Mouse (Mus musculus) intestine, postnatal 0 days (tissue): ENCODE measurements at regions not wholly inside any gene's neighbourhood (a gene's known extent, or its start where the extent isn't known, plus 50 kb on each side); places are given as distances from the start of the nearest gene placed in this dataset.

Experiments
- ATAC-seq: fragments of 200-750 bp; cut with Nextera tagmentation; 2 replicates; pipeline ENCODE4 v1.8.0; 2017; ENCODE audit warnings: mild to moderate bottlenecking, moderate TSS enrichment, moderate library complexity
- H3K27ac ChIP-seq: fragments of 300-500 bp; sonication (generic); 2 replicates; pipeline ENCODE4 v1.5.1; 2014; ENCODE audit warnings: mild to moderate bottlenecking, low read depth, low read length, moderate library complexity
- H3K27me3 ChIP-seq: fragments of 300-500 bp; sonication (generic); replicated peaks from 2 replicates; pipeline ENCODE4 v1.6.1; 2014; ENCODE audit warnings: low read length, mixed read lengths; ENCODE audit not compliant: control insufficient read depth, insufficient read depth
- H3K36me3 ChIP-seq: fragments of 300-500 bp; sonication (generic); 2 replicates; pipeline ENCODE4 v1.6.1; 2014; ENCODE audit warnings: mild to moderate bottlenecking, moderate library complexity; ENCODE audit not compliant: control insufficient read depth, insufficient read depth
- H3K4me1 ChIP-seq: fragments of 300-500 bp; sonication (generic); replicated peaks from 2 replicates; pipeline ENCODE4 v1.6.1; 2014; ENCODE audit warnings: antibody characterized with exemption, low read length, mixed read lengths; ENCODE audit not compliant: control insufficient read depth, insufficient read depth
- H3K4me2 ChIP-seq: fragments of 300-500 bp; sonication (generic); replicated peaks from 2 replicates; pipeline ENCODE4 v1.6.1; 2014; ENCODE audit warnings: low read depth, mild to moderate bottlenecking, moderate library complexity
- H3K4me3 ChIP-seq: fragments of 300-500 bp; sonication (generic); 2 replicates; pipeline ENCODE4 v1.5.1; 2014; ENCODE audit warnings: low read depth, low read length
- H3K9ac ChIP-seq: fragments of 300-500 bp; sonication (generic); 2 replicates; pipeline ENCODE4 v1.6.1; 2014; ENCODE audit warnings: mild to moderate bottlenecking, low read depth, low read length
- H3K9me3 ChIP-seq: fragments of 300-500 bp; sonication (generic); 2 replicates; pipeline ENCODE4 v1.6.1; 2016; ENCODE audit warnings: mixed run types; ENCODE audit not compliant: control insufficient read depth
- CTCF ChIP-seq: sonication (generic); IDR thresholded peaks from 2 replicates; pipeline ENCODE4 v1.5.1; 2016; ENCODE audit warnings: low read depth, mild to moderate bottlenecking, control low read depth, antibody characterized with exemption, moderate library complexity
- WGBS: fragments of 180-500 bp; shearing (Covaris S2); extraction: QIAGEN DNeasy Blood & Tissue Kit; methylation state at CpG from one replicate; pipeline ENCODE4 v1.1.7; 2014; 5-methylcytosine and 5-hydroxymethylcytosine counted together

DNA sequence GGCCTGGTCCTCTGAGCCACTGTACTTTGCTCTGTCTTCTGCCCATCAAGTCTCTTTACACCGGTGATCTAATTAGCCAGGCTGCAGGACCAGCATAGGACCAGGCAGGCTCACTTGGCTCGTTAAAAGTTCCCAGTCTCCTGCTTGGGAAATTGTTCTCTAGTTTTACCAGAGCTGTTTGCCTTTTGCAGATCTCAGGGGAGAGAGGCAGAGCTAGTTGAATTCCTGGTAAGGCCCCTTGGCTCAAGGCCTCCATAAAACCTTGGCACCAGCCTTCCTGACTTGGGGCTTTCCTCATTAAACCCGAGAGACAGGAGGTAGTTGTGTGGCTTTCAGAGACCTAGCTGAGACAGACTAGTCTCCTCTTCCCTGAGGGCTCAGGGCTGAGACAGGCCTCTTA is 237.0 kb upstream of the Trib2 start:
- Histone ChIP-seq H3K27ac (no peak overlapping the region), H3K4me2 (no peak overlapping the region), H3K4me1 (no peaks in the 10 kb centered on the region), H3K9ac (no peak overlapping the region), H3K4me3 (no peak overlapping the region), H3K27me3 (no peaks in the 10 kb centered on the region), H3K36me3 (no peaks in the 10 kb centered on the region), H3K9me3 (no peaks in the 10 kb centered on the region)
- ATAC-seq, result no peak
- TF ChIP-seq CTCF, result no peak
- 56% methylated on average over 3 of the region's 3 CpGs for WGBS

DNA sequence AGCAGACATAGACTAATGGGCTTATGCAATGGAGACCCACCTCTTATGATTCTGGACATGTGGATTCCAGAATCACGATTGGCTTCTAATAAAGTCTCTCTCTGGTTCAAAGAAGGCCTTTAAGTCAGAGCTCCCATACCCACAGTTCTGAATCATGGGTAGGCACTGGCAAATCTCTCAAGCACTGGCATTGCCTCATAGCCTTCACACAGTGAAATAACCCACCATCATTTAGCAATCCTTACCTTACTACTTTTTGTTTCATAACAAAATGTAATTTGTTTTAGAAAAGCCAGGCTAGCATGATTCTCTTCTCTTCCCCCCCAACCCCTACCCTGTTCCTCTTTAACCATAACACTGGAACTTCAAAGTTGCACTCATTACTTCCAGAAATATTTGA is 236.3 kb upstream of the Trib2 start:
- Histone ChIP-seq H3K4me3 (no peak overlapping the region), H3K9ac (no peak overlapping the region), H3K36me3 (no peaks in the 10 kb centered on the region), H3K27ac (no peak overlapping the region), H3K4me2 (no peak overlapping the region), H3K9me3 (no peaks in the 10 kb centered on the region), H3K27me3 (no peaks in the 10 kb centered on the region), H3K4me1 (no peaks in the 10 kb centered on the region)
- WGBS, result 73% methylated on average over 1 of the region's 1 CpGs
- no peak for ATAC-seq
- no peak for TF ChIP-seq CTCF

GRCm38 (mm10) chr12:16052353-16052752 is 235.6 kb upstream of the Trib2 start:
- H3K9ac ChIP-seq, result no peak overlapping the region
- H3K4me2 ChIP-seq, result no peak overlapping the region
- no peaks in the 10 kb centered on the region for H3K9me3 ChIP-seq
- no peak overlapping the region for H3K27ac ChIP-seq
- H3K4me1 ChIP-seq, result no peaks in the 10 kb centered on the region
- no peak for TF ChIP-seq CTCF
- H3K27me3 ChIP-seq, result no peaks in the 10 kb centered on the region
- H3K4me3 ChIP-seq, result no peak overlapping the region
- WGBS, result 80% methylated on average over 3 of the region's 3 CpGs
- ATAC-seq, result no peak
- H3K36me3 ChIP-seq, result no peaks in the 10 kb centered on the region

DNA sequence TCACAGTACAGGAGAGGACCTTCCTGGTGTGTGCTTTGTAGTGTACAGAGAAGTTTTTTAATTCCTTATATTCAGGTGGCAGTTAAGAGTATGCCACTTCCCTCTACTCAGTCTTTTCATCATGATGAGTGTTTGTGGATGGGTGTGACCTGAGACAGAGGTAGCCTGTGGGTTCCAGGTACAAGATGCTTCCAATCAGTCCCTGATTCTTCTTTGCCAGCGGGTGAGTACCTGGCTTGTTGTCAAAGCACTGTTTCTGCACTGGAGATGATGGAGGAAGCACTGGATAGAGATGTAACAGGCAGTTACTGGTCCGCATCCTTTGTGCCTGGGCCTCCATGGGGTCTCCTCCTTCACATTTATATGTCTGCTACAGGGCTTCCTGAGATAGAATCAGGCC is 234.7 kb upstream of the Trib2 start:
- Histone ChIP-seq H3K9me3 (no peaks in the 10 kb centered on the region), H3K4me1 (no peaks in the 10 kb centered on the region), H3K27ac (no peak overlapping the region), H3K9ac (no peak overlapping the region), H3K36me3 (no peaks in the 10 kb centered on the region), H3K4me2 (no peak overlapping the region), H3K27me3 (no peaks in the 10 kb centered on the region), H3K4me3 (no peak overlapping the region)
- 92% methylated on average over 2 of the region's 2 CpGs for WGBS
- ATAC-seq, result no peak
- TF ChIP-seq CTCF, result no peak

DNA sequence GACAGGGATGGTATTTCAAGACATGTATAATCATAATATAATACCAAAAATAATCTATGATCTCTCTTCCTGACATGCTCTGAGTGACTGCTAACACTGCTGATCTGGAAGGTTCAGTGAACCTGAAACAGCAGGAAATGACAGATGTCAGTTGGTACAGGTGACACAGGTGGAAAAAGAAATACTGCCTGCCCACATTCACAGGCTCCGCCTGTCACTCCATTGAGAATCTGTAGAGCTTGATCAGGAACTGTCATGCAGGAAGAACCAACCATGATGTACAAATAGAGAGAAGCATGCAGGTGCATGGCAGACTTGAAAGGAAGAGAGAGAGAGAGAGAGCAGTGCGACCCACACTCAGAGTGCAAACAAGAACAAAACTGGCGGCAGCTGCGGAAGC is 232.8 kb upstream of the Trib2 start:
- no peak for ATAC-seq
- Histone ChIP-seq H3K4me2 (no peak overlapping the region), H3K27me3 (no peaks in the 10 kb centered on the region), H3K27ac (no peak overlapping the region), H3K4me3 (no peak overlapping the region), H3K9me3 (no peaks in the 10 kb centered on the region), H3K9ac (no peak overlapping the region), H3K4me1 (no peaks in the 10 kb centered on the region), H3K36me3 (no peaks in the 10 kb centered on the region)
- 74% methylated on average over 4 of the region's 4 CpGs for WGBS
- no peak for TF ChIP-seq CTCF

DNA sequence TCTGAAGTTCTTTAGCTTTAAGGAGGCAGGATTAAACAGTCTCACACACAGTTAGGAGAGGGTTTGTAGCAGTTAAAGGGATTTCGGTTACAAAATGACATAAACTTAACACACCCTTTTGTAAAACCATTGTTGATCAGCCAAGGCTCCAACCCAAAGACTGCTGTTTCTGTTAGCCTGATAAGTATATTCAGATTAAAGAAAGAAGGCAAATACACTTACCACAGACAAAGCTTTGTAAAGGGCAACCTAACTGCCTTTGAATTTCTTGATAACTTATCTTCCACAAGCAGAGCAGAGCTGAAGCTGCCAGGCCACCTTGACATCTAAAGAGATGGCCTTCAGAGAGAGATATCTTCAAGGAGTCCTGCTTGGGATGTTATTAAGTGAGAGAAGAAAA is 229.9 kb upstream of the Trib2 start:
- no peak for TF ChIP-seq CTCF
- Histone ChIP-seq H3K4me3 (no peak overlapping the region), H3K27me3 (no peaks in the 10 kb centered on the region), H3K4me2 (no peak overlapping the region), H3K36me3 (no peaks in the 10 kb centered on the region), H3K9ac (no peak overlapping the region), H3K9me3 (no peaks in the 10 kb centered on the region), H3K27ac (no peak overlapping the region), H3K4me1 (no peaks in the 10 kb centered on the region)
- no peak for ATAC-seq
- WGBS, result 27% methylated on average over 1 of the region's 1 CpGs

- Histone ChIP-seq H3K4me3 (no peak overlapping the region), H3K4me1 (no peaks in the 10 kb centered on the region), H3K27ac (no peak overlapping the region), H3K9ac (no peak overlapping the region), H3K4me2 (no peak overlapping the region), H3K27me3 (no peaks in the 10 kb centered on the region), H3K9me3 (no peaks in the 10 kb centered on the region), H3K36me3 (no peaks in the 10 kb centered on the region)
- 59% methylated on average over 5 of the region's 5 CpGs for WGBS
- no peak for TF ChIP-seq CTCF
- ATAC-seq, result no peak
Observed at GRCm38 (mm10) chr12:16045791-16046494, 229.2 kb upstream of the Trib2 start.
